Mouse (Mus musculus): ENCODE measurements around the gene Tbcd. TPM values are rescaled to one million over a fixed set of nuclear protein-coding genes. Genes with fewer than 3 reads are reported as not detected.

Tbcd gene
- total and polyA plus RNA-seq, 3 experiments: 62.1 to 86.7 (median 70.4) TPM

DNA sequence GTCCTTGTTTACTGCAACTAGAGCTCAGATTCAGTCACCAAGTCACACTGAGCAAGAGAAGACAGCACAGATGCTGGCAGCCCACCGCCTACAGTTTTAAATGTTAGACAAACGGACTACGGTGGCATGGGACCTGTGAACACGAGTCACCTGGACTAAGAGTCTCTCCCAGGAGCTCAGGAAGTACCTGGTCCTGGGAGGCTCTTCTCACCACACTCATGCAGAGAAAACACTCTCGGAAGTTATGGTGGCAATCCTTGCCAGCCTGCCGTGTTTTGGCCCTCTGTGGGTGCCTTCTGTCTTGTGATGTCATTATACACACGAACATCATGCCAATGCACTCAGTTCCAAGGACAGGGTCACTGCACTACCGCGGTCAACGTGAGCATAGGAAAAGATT lies 184.9 kb downstream of the Tbcd start:
- Histone ChIP-seq H3K79me2 (replicated peaks; ENCODE audit: control insufficient read depth, extremely low read depth, insufficient read depth, poor library complexity, severe bottlenecking) (no peaks in the 10 kb centered on the region), H3K36me3 (replicated peaks in 1 of 2; ENCODE audit: control insufficient read depth in 1 of 2, insufficient read depth in 1 of 2, low read length in 1 of 2) (peaks cover 30 to 74% of the 10 kb centered on the region in 2 experiments), H3K9ac (ENCODE audit: insufficient read depth, low read depth) (no peak overlapping the region), H3K9me3 (replicated peaks; ENCODE audit: low read length) (no peaks in the 10 kb centered on the region), H3K27me3 (replicated peaks) (no peaks in the 10 kb centered on the region), H3K4me2 (ENCODE audit: insufficient read depth, low read depth, poor library complexity, severe bottlenecking) (no peak overlapping the region), H3K4me1 (ENCODE audit: control insufficient read depth in 1 of 2, insufficient read depth in 2 of 2) (no peaks in the 10 kb centered on the region), H3K27ac (ENCODE audit: insufficient read depth, low read depth) (no peak overlapping the region), H3K4me3 (replicated peaks in 1 of 3; ENCODE audit: low read depth in 2 of 3, low read length in 2 of 3, poor library complexity in 1 of 3) (no peak overlapping the region)
- in situ Hi-C loops (cut with MboI; ENCODE audit: low pct_ligation_motif_present, low pct_unique_long_range_greater_than_20kb, low sequenced_read_pairs): loop anchor here (10.0 kb wide), 2 partner anchors 158 to 162 kb away; no protein-coding TSS in a partner anchor
- TF ChIP-seq CHD1 (IDR thresholded peaks at IDR 0.05; ENCODE audit: low read depth, low read length) (no peak), IRF4 (IDR thresholded peaks at IDR 0.05; ENCODE audit: low read depth, low read length) (no peak), MYC (IDR thresholded peaks at IDR 0.05; ENCODE audit: low read depth, low read length) (no peak), MAX (IDR thresholded peaks at IDR 0.05; ENCODE audit: low read length) (no peak), ZMIZ1 (IDR thresholded peaks at IDR 0.05; ENCODE audit: low read depth, low read length) (no peak), PAX5 (IDR thresholded peaks at IDR 0.05; ENCODE audit: low read length) (no peak), ZC3H11A (IDR thresholded peaks at IDR 0.05; ENCODE audit: low read depth, low read length) (no peak), EP300 (IDR thresholded peaks at IDR 0.05; ENCODE audit: low read length) (no peak), POLR2A (IDR thresholded peaks at IDR 0.05; ENCODE audit: low read depth, low read length) (no peak), ZKSCAN1 (IDR thresholded peaks at IDR 0.05; ENCODE audit: borderline replicate concordance, low read depth, low read length) (no peak), TBP (conservative IDR thresholded peaks at IDR 0.05; ENCODE audit: low read depth, low read length) (no peak), NELFE (IDR thresholded peaks at IDR 0.05; ENCODE audit: low read depth, low read length) (no peak), TCF12 (IDR thresholded peaks at IDR 0.05; ENCODE audit: low read depth, low read length) (no peak), MAFK (IDR thresholded peaks at IDR 0.05; ENCODE audit: insufficient replicate concordance, low read length) (no peak), NRF1 (IDR thresholded peaks at IDR 0.05; ENCODE audit: low read depth, low read length) (no peak), MAZ (IDR thresholded peaks at IDR 0.05; ENCODE audit: low read depth, low read length) (no peak), SIN3A (IDR thresholded peaks at IDR 0.05; ENCODE audit: low read length) (no peak)
- dilution Hi-C loops (cut with MboI; ENCODE audit: extremely low pct_ligation_motif_present, extremely low pct_unique_long_range_greater_than_20kb, low sequenced_read_pairs): no loop called here
- DNase-seq (ENCODE audit: extremely low read depth): no peak

DNA sequence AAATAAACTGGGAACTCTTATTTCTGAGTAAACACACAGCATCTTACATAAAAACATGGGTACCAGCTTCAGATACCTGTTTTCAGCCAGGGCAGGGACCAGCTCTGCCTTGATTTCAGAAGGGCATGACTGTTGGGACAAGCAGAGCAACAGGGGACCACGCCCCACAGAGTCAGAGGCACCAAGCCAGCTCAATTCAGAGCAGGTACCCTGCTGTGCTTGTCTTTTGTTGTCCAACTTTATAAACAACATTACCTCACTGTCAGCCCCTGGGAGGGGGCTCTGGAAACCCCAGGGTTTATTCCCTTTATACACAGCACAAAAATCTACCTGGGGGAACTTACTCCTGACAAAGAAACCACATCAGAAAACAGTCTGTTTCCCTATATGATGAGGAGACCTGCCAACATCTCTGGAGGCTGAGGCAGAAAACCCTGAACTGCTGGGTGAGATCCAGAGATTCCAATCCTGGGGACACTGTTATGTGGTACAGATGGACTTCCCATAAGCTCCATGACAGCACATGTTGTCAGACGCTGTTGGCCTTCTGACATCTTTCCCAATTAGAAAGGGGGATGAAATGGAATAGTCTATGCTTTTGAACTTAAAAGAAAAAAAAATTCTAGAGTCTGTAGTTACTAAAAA lies 189.9 kb downstream of the Tbcd start:
- H3K9me3 ChIP-seq (replicated peaks; ENCODE audit: low read length): no peaks in the 10 kb centered on the region

More for the DNA sequence above, 189.9 kb downstream of the Tbcd start:
- dilution Hi-C loops (cut with MboI; ENCODE audit: extremely low pct_ligation_motif_present, extremely low pct_unique_long_range_greater_than_20kb, low sequenced_read_pairs): no loop called here
- H3K4me2 ChIP-seq (ENCODE audit: insufficient read depth, low read depth, poor library complexity, severe bottlenecking): no peak overlapping the region
- H3K27ac ChIP-seq (ENCODE audit: insufficient read depth, low read depth): no peak overlapping the region
- no peak for DNase-seq (ENCODE audit: extremely low read depth)
- peaks cover 24 to 67% of the 10 kb centered on the region in 2 experiments for H3K36me3 ChIP-seq (replicated peaks in 1 of 2; ENCODE audit: control insufficient read depth in 1 of 2, insufficient read depth in 1 of 2, low read length in 1 of 2)
- no peak overlapping the region for H3K9ac ChIP-seq (ENCODE audit: insufficient read depth, low read depth)
- TF ChIP-seq IRF4 (IDR thresholded peaks at IDR 0.05; ENCODE audit: low read depth, low read length) (no peak), NELFE (IDR thresholded peaks at IDR 0.05; ENCODE audit: low read depth, low read length) (no peak), SMC3 (IDR thresholded peaks at IDR 0.05; ENCODE audit: low read depth, low read length) (no peak), ETS1 (conservative IDR thresholded peaks at IDR 0.05; ENCODE audit: low read depth, low read length) (no peak), MEF2A (IDR thresholded peaks at IDR 0.05; ENCODE audit: borderline replicate concordance, low read depth, low read length) (no peak), CHD2 (IDR thresholded peaks at IDR 0.05; ENCODE audit: low read length) (no peak)
- peaks cover 0 to 5% of the 10 kb centered on the region in 2 experiments; a peak in 2 of 4 replicates for H3K4me1 ChIP-seq (ENCODE audit: control insufficient read depth in 1 of 2, insufficient read depth in 2 of 2)
- in situ Hi-C loops (cut with MboI; ENCODE audit: low pct_ligation_motif_present, low pct_unique_long_range_greater_than_20kb, low sequenced_read_pairs): no loop called here
- no peaks in the 10 kb centered on the region for H3K27me3 ChIP-seq (replicated peaks)
- H3K4me3 ChIP-seq (replicated peaks in 1 of 3; ENCODE audit: low read depth in 2 of 3, low read length in 2 of 3, poor library complexity in 1 of 3): no peak overlapping the region
- H3K79me2 ChIP-seq (replicated peaks; ENCODE audit: control insufficient read depth, extremely low read depth, insufficient read depth, poor library complexity, severe bottlenecking): no peaks in the 10 kb centered on the region

Measured in CH12.LX (cell line).